Mouse (Mus musculus): ENCODE measurements at regions not wholly inside any gene's neighbourhood (a gene's known extent, or its start where the extent isn't known, plus 50 kb on each side); places are given as distances from the start of the nearest gene placed in this dataset.

GRCm38 (mm10) chr6:110296549-110296948 is 348.8 kb upstream of the Grm7 start:
- no peak for TF ChIP-seq POLR2A (IDR thresholded peaks at IDR 0.05; ENCODE audit: extremely low read depth, insufficient read depth, low read length)
- TF ChIP-seq CTCF (IDR thresholded peaks at IDR 0.05; ENCODE audit: low read depth, low read length) = no peak

Data from liver, adult 2 months (tissue).